Mouse (Mus musculus) testis, postnatal 10 days (tissue): ENCODE data around the gene Ints13.

ENCODE experiments used
- DNase-seq: peaks from one replicate; pipeline ENCODE4 v3.0.0; 2021; ENCODE audit warnings: low spot score

The Ints13 gene

DNA sequence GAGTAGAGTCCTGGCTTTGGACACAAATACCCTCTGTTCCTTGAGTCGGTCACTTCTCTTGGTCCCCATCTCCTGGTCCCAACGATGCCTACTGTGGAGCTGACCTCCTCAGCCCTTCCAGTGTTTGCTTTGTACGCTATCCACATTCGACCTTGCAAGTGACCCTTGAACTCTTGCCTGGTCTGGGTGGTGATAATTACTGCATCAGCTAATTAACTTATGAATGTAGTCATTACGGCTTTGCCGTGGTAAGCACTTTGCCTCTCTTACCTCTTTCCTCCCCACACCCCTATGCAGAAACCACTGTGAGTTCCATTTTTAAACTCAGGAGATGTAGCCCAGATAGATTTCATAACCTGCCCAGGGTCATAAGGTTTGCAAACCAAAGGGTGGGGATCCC is 77.4 kb downstream of the Ints13 start:
- DNase-seq = no peak
